In the genomic region with DNA sequence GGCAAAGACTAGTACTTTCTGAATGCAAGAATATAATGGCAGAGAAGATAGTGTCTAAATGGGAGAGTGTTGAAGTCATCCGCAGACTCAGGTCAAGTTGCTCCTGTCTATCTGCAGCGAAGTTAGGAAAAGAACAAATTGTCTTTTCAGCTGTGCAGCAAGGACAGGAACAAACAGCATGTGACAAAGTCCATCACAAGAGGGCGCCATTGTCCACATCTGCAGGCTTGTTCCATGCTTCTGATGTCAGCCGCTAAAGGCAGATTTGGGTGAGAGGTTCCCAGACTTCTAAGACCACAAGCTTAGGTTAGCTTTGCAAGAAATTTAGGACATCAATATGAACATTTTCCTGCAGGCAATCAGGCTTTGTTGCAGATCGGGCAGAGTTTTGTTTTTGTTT, we compare ENCODE assay signal across 9 mouse cellular contexts.
DNase-seq lines count a peak whose midpoint lies in the region; ATAC-seq and TF ChIP-seq lines count a peak whose summit lies in the region.
"Had no signal": no experiment of that assay in that cellular context is flagged by ENCODE, and none has a peak within 500 bp of the region (broad histone marks: within the 10 kb centered on the region; RNA-seq: fewer than 3 reads in every experiment).

No protein-coding gene starts in this region.

- no peak overlapping the region for H3K4me2 ChIP-seq in forebrain, embryonic 12.5 days
- H3K4me2 ChIP-seq in hindbrain, embryonic 12.5 days (replicated peaks): no peak overlapping the region
- H3K4me2 ChIP-seq: heart, embryonic 15.5 days had no signal

- DNase-seq in G1E (ENCODE audit: low spot score): no peak
- DNase-seq in c-Kit-positive CD71-positive TER-119-negative erythroid progenitor cells, embryonic 14.5 days (ENCODE audit: low read depth): peak; percentile 28
- DNase-seq in layer of hippocampus, adult 9-10 months (ENCODE audit: low spot score): peak; percentile 77
- peak; percentile 87 for DNase-seq in lung, postnatal 10 days
- peak; percentile 57 for DNase-seq in retina, postnatal 7 days (ENCODE audit: low read depth, low spot score)

- no peaks in the 10 kb centered on the region for H3K9me3 ChIP-seq in G1E (replicated peaks)
- H3K9me3 ChIP-seq in forebrain, embryonic 12.5 days: no peaks in the 10 kb centered on the region
- H3K9me3 ChIP-seq in hindbrain, embryonic 12.5 days (replicated peaks): no peaks in the 10 kb centered on the region
- H3K9me3 ChIP-seq: heart, embryonic 15.5 days had no signal

- ATAC-seq in G1E (ENCODE audit: extremely low read depth, insufficient number of reproducible peaks, low FRiP score, poor library complexity, severe bottlenecking): no peak; the same call in 1 of the 2 replicates
- peak; percentile 88 for ATAC-seq in forebrain, embryonic 12.5 days (ENCODE audit: low FRiP score)
- ATAC-seq in hindbrain, embryonic 12.5 days (ENCODE audit: low FRiP score): peak; percentile 77; the same call in 1 of the 2 replicates
- ATAC-seq in activated CD4-positive, CD25-positive, alpha-beta regulatory T cell, adult 4 months: no peak

- no peak overlapping the region for H3K27ac ChIP-seq in forebrain, embryonic 12.5 days
- no peak overlapping the region for H3K27ac ChIP-seq in hindbrain, embryonic 12.5 days
- H3K27ac ChIP-seq: heart, embryonic 15.5 days had no signal

- no peaks in the 10 kb centered on the region for H3K27me3 ChIP-seq in G1E (ENCODE audit: insufficient read depth, low read length)
- H3K27me3 ChIP-seq in forebrain, embryonic 12.5 days: no peaks in the 10 kb centered on the region
- no peaks in the 10 kb centered on the region for H3K27me3 ChIP-seq in hindbrain, embryonic 12.5 days
- H3K27me3 ChIP-seq: heart, embryonic 15.5 days had no signal

- peak; percentile 46; the same call in 1 of the 2 replicates for TF ChIP-seq CTCF in G1E (IDR thresholded peaks at IDR 0.05; ENCODE audit: low read depth, low read length)

- no peak overlapping the region for H3K9ac ChIP-seq in forebrain, embryonic 12.5 days
- H3K9ac ChIP-seq in hindbrain, embryonic 12.5 days: no peak overlapping the region
- H3K9ac ChIP-seq: heart, embryonic 15.5 days had no signal

- 30% methylated on average over 5 of the region's 5 CpGs for WGBS in forebrain, embryonic 12.5 days
- WGBS in hindbrain, embryonic 12.5 days: 27% methylated on average over 5 of the region's 5 CpGs

- no peak overlapping the region for H3K4me3 ChIP-seq in G1E (ENCODE audit: low read depth, low read length)
- H3K4me3 ChIP-seq in forebrain, embryonic 12.5 days (replicated peaks): no peak overlapping the region
- H3K4me3 ChIP-seq in hindbrain, embryonic 12.5 days: no peak overlapping the region
- H3K4me3 ChIP-seq: heart, embryonic 15.5 days had no signal

- H3K36me3 ChIP-seq in G1E (replicated peaks): no peaks in the 10 kb centered on the region
- H3K36me3 ChIP-seq in forebrain, embryonic 12.5 days (replicated peaks): no peaks in the 10 kb centered on the region
- no peaks in the 10 kb centered on the region for H3K36me3 ChIP-seq in hindbrain, embryonic 12.5 days
- H3K36me3 ChIP-seq: heart, embryonic 15.5 days had no signal

- H3K4me1 ChIP-seq in G1E (ENCODE audit: insufficient read depth, low read depth, low read length): no peaks in the 10 kb centered on the region
- no peaks in the 10 kb centered on the region for H3K4me1 ChIP-seq in forebrain, embryonic 12.5 days
- no peaks in the 10 kb centered on the region for H3K4me1 ChIP-seq in hindbrain, embryonic 12.5 days
- H3K4me1 ChIP-seq: heart, embryonic 15.5 days had no signal

Comparison
In these comparisons a context has a peak if more than half of its experiments do, and no peak if none do; other contexts are left out.
1. ATAC-seq: peak in forebrain, embryonic 12.5 days (single experiment) and hindbrain, embryonic 12.5 days (single experiment); none in G1E (single experiment) and activated CD4-positive, CD25-positive, alpha-beta regulatory T cell, adult 4 months (single experiment).